Mouse (Mus musculus) cortical plate, adult 2 months (tissue): ENCODE measurements at regions not wholly inside any gene's neighbourhood (a gene's known extent, or its start where the extent isn't known, plus 50 kb on each side); places are given as distances from the start of the nearest gene placed in this dataset.

Source experiments
- CTCF ChIP-seq: fragments of 200-500 bp; IDR thresholded peaks from 2 replicates; pipeline ENCODE4 v1.5.1; 2011; ENCODE audit warnings: mild to moderate bottlenecking, control low read depth, low read length; ENCODE audit not compliant: insufficient read depth; ENCODE audit errors: extremely low read depth
- POLR2A ChIP-seq: fragments of 200-500 bp; IDR thresholded peaks from 2 replicates; pipeline ENCODE4 v1.6.1; 2011; ENCODE audit warnings: mild to moderate bottlenecking, low read length, control low read depth; ENCODE audit not compliant: insufficient read depth; ENCODE audit errors: extremely low read depth

DNA sequence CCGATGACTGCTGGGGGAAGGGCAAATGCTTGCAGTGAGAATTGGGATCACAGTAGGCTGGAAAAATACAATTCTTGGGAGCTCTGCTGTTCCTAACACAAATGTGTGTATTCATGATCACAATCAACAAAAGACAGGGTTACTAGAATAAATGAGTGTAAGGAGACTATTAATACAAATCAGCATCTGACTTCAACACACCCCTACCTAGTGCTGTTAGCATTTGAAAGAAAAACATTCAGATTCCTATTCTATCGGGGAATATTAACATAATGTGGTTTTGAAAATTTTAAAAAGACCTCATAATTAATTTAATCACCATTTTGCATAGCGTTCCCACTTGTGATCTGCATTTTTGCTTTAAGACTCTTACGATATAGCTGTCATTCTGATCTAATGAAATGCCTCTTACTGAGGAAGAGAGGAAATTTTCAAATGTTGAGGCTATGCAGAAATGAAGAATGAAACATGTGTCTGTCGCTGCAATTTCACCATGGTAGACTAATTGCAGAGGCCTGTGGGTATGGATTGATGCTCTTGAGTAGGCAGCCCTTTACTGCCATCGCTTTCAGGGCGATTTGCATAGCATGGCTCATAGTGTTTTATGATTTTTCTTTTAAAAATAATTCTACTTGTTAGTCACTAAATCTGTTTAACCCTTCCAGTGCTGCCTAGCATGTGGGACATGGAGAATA is 410.8 kb downstream of the Hsfy2 start:
- TF ChIP-seq CTCF (no peak), POLR2A (no peak)
